Mouse (Mus musculus) embryonic facial prominence, embryonic 13.5 days (tissue): ENCODE results near the gene Slc37a3. TPM values are rescaled to one million over a fixed set of nuclear protein-coding genes. Genes with fewer than 3 reads are reported as not detected.

Experiments used
- ATAC-seq: fragments of 200-750 bp; cut with Nextera tagmentation; 2 replicates; pipeline ENCODE4 v1.8.0; 2017; ENCODE audit warnings: low read depth; ENCODE audit not compliant: insufficient number of reproducible peaks, insufficient read depth, low FRiP score, low TSS enrichment
- H3K27ac ChIP-seq: fragments of 300-500 bp; sonication (generic); 2 replicates; pipeline ENCODE4 v1.5.1; 2015; ENCODE audit warnings: moderate library complexity, mild to moderate bottlenecking, inconsistent platforms
- H3K27me3 ChIP-seq: fragments of 300-500 bp; sonication (generic); 2 replicates; pipeline ENCODE4 v1.6.1; 2015; ENCODE audit warnings: mild to moderate bottlenecking, inconsistent platforms
- H3K36me3 ChIP-seq: fragments of 300-500 bp; sonication (generic); 2 replicates; pipeline ENCODE4 v1.6.1; 2015; ENCODE audit warnings: mild to moderate bottlenecking, inconsistent platforms
- H3K4me1 ChIP-seq: fragments of 300-500 bp; sonication (generic); 2 replicates; pipeline ENCODE4 v1.6.1; 2015; ENCODE audit warnings: inconsistent platforms
- H3K4me2 ChIP-seq: fragments of 300-500 bp; sonication (generic); 2 replicates; pipeline ENCODE4 v1.6.1; 2015; ENCODE audit warnings: moderate library complexity, mild to moderate bottlenecking, inconsistent platforms
- H3K4me3 ChIP-seq: fragments of 300-500 bp; sonication (generic); 2 replicates; pipeline ENCODE4 v1.5.1; 2015; ENCODE audit warnings: mild to moderate bottlenecking, inconsistent platforms
- H3K9ac ChIP-seq: fragments of 300-500 bp; sonication (generic); 2 replicates; pipeline ENCODE4 v1.6.1; 2015; ENCODE audit warnings: mild to moderate bottlenecking, inconsistent platforms
- H3K9me3 ChIP-seq: fragments of 300-500 bp; sonication (generic); 2 replicates; pipeline ENCODE4 v1.6.1; 2016; ENCODE audit warnings: inconsistent platforms
- WGBS: fragments of 180-500 bp; shearing (Covaris S2); methylation state at CpG from one replicate; pipeline ENCODE4 v1.1.7; 2015; ENCODE audit warnings: mixed read lengths; 5-methylcytosine and 5-hydroxymethylcytosine counted together
- polyA plus RNA-seq: library from polyadenylated mRNA; unstranded; fragments of >200 nt; fragmentation: Nextera tagmentation; extraction: Ambion mirVana; gene quantifications from 2 replicates; pipeline ENCODE4 v1.2.1, GENCODE M21; 2015

Gene Slc37a3
- polyA plus RNA-seq, 1 experiment from 2014 or later = 59.1 TPM

DNA sequence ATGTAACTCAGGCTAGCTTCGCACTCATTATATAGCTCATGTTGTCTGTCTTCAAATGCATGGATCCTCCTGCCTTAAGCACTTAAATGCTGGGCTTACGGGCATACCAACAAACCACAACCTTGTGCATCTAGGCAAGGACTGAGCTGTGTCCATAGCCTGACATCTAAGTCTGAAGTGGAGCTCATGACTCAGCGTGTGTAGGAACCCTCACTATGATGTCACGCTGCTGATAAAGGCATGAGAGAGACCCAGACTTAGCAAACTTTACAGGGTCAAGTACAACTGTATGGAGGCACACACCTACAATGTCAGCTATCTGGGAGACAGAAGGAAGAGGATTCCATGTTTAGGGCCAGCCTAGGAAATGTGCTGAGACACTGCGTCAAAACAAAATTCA lies 29.0 kb upstream of the Slc37a3 start:
- Histone ChIP-seq H3K4me3 (no peak overlapping the region), H3K4me2 (no peak overlapping the region), H3K9me3 (no peaks in the 10 kb centered on the region), H3K27me3 (no peaks in the 10 kb centered on the region), H3K27ac (no peak overlapping the region), H3K9ac (no peak overlapping the region), H3K36me3 (peaks cover 30% of the 10 kb centered on the region), H3K4me1 (no peaks in the 10 kb centered on the region)
- ATAC-seq = no peak
- WGBS = 93% methylated on average over 5 of the region's 5 CpGs

DNA sequence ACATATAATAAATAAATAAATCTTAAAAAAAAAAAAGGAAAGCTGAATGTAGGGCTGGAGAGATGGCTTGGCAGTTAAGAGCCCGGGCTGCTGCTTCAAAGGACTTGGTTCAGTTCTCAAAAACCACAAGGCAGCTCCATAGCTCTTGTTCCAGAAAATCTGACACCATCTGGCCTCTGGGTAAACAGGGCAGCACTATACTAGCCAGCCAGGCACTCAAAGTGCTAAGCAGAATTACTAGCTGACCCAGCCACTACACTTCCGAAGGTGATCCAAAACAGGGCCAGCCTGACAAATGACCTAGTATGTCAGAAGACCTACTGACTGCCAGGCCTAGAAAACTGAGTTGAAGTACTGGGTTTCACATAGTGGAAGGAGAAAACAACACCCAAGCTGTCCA lies 25.7 kb upstream of the Slc37a3 start:
- Histone ChIP-seq H3K9me3 (no peaks in the 10 kb centered on the region), H3K27me3 (no peaks in the 10 kb centered on the region), H3K4me1 (no peaks in the 10 kb centered on the region), H3K36me3 (peaks cover 48% of the 10 kb centered on the region), H3K27ac (no peak overlapping the region), H3K4me2 (no peak overlapping the region), H3K4me3 (no peak overlapping the region), H3K9ac (no peak overlapping the region)
- no peak for ATAC-seq
- 76% methylated on average over 2 of the region's 2 CpGs for WGBS

DNA sequence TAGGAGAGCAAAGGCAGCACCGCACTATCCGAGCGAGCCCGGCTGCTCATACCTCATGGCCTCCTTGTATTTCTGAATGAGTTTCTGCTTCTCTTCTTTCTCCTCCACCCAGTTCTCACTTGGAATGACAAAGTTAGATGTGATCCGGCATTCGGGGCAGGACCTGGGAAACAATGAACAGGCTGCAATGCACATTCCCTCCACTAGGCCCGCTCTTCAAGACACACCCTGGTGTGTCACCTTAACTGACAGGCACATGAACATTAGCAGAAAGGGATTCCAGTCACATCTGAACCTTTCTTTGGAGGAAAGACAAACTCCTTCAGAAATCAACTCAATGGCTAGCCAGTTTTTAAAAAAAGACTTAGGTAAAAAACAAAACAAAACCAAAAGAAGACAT lies 22.9 kb upstream of the Slc37a3 start:
- WGBS = 64% methylated on average over 7 of the region's 7 CpGs
- Histone ChIP-seq H3K4me3 (no peak overlapping the region), H3K9ac (no peak overlapping the region), H3K27me3 (no peaks in the 10 kb centered on the region), H3K27ac (no peak overlapping the region), H3K4me1 (no peaks in the 10 kb centered on the region), H3K9me3 (no peaks in the 10 kb centered on the region), H3K4me2 (no peak overlapping the region), H3K36me3 (peaks cover 50% of the 10 kb centered on the region)
- no peak for ATAC-seq

DNA sequence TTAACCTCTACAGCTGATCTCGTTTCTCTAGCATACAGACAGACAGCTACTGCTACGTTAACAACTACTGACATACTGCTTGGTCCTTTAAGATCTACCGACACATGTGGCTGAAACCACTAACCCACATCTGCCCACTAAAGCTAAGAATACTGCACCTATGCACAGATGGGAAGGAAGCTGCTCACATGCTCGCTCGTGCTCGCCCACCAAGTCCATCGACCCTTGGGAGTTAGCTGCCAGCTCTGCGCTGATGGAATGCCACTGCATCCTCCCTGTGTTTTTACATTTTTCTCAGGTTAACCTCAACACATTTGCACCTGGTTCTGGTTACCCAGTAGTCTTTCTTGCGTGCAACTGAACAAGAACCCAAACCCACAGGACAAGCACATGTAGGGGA lies 20.9 kb upstream of the Slc37a3 start:
- WGBS = 80% methylated on average over 9 of the region's 9 CpGs
- Histone ChIP-seq H3K9ac (no peak overlapping the region), H3K27me3 (no peaks in the 10 kb centered on the region), H3K4me2 (no peak overlapping the region), H3K4me3 (no peak overlapping the region), H3K36me3 (peaks cover 35% of the 10 kb centered on the region), H3K4me1 (no peaks in the 10 kb centered on the region), H3K27ac (no peak overlapping the region), H3K9me3 (no peaks in the 10 kb centered on the region)
- ATAC-seq = no peak

DNA sequence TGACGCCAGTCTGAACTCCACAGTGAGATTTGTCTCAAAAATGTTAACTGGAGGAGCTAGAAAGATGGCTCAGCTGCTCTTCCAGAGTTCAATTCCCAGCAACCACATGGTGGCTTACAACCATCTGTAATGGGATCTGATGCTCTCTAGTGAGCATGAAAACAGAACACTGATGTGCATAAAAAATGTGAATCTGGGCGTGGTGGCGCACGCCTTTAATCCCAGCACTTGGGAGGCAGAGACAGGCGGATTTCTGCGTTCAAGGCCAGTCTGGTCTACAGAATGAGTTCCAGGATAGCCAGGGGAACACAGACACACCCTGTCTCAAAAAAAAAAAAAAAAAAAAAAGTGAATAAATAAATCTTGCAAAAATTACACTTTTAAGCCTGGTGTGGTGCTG lies 19.6 kb upstream of the Slc37a3 start:
- H3K4me2 ChIP-seq = no peak overlapping the region
- no peak for ATAC-seq
- 93% methylated on average over 6 of the region's 6 CpGs for WGBS

DNA sequence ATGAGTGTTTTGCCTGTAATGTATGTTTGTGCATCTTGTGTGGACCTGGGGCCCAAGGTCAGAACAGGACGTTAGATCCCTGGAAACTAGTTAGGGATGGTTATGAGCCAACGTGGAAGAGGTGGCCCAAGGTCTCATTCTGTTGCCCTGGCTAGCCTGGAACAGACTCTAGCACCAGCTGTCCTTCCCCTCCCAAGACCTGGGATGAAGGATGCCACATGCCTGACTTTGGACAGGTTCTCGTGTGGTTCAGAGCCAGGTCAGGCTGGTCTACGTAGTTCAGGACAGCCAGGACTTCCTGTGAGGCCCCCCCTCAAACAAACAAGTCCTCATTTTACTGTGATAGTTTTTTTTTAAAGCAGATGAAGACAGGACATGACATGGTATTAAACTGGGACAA lies 18.4 kb upstream of the Slc37a3 start:
- Histone ChIP-seq H3K36me3 (peaks cover 31% of the 10 kb centered on the region), H3K4me2 (no peak overlapping the region), H3K27ac (no peak overlapping the region), H3K27me3 (no peaks in the 10 kb centered on the region), H3K9ac (no peak overlapping the region), H3K4me1 (no peaks in the 10 kb centered on the region), H3K9me3 (no peaks in the 10 kb centered on the region), H3K4me3 (no peak overlapping the region)
- ATAC-seq = no peak
- WGBS = 68% methylated on average over 4 of the region's 4 CpGs

More for the DNA sequence above, 19.6 kb upstream of the Slc37a3 start:
- Histone ChIP-seq H3K36me3 (peaks cover 35% of the 10 kb centered on the region), H3K9me3 (no peaks in the 10 kb centered on the region), H3K27ac (no peak overlapping the region), H3K27me3 (no peaks in the 10 kb centered on the region), H3K4me1 (no peaks in the 10 kb centered on the region), H3K4me3 (no peak overlapping the region), H3K9ac (no peak overlapping the region)

DNA sequence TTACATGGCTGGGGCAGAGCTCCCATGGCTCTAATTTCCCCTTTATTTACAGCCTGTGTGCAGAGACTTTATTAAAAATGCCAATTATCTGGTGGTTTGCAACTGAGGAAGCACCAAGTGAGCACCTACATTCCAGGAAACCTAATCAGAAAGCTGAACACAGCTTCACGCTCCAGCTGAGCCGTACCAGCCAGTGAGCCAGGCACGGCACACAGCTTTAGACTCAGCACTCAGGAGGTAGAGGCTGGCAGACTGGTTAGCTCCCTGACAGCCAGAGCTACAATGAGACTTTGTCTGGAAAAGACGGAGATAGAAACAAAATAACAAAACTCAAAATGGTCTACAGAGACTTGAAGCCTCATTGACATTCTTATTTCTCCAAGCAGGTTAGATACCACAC lies 18.0 kb upstream of the Slc37a3 start:
- 73% methylated on average over 4 of the region's 4 CpGs for WGBS
- H3K27ac ChIP-seq = no peak overlapping the region
- peaks cover 31% of the 10 kb centered on the region for H3K36me3 ChIP-seq
- no peak overlapping the region for H3K4me2 ChIP-seq
- H3K9ac ChIP-seq = no peak overlapping the region
- no peaks in the 10 kb centered on the region for H3K4me1 ChIP-seq
- no peaks in the 10 kb centered on the region for H3K9me3 ChIP-seq
- H3K4me3 ChIP-seq = no peak overlapping the region
- no peaks in the 10 kb centered on the region for H3K27me3 ChIP-seq
- ATAC-seq = no peak

DNA sequence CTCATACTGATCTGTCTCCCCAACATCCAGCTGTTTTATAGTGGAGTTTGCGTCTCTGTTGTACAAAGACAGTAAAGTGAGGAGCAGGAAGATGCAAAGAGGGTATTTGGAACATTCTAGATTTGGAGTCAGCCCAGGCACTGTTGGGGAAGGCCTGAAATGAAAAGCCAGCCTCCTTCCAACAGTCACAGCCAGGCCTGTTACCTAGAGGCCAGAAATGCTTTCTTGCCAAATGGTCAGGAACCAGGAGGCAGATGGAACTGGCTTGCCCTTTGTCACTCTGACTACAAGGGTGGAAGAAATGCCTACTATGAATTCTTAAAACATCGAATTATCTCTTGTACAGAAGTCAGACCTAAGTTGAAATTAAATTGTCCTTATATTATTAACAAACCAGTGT lies 12.5 kb upstream of the Slc37a3 start:
- ATAC-seq = no peak
- H3K9me3 ChIP-seq = no peaks in the 10 kb centered on the region
- no peaks in the 10 kb centered on the region for H3K4me1 ChIP-seq
- H3K4me3 ChIP-seq = no peak overlapping the region
- no peak overlapping the region for H3K27ac ChIP-seq
- 94% methylated on average over 2 of the region's 2 CpGs for WGBS
- H3K36me3 ChIP-seq = no peaks in the 10 kb centered on the region
- no peaks in the 10 kb centered on the region for H3K27me3 ChIP-seq
- H3K9ac ChIP-seq = no peak overlapping the region
- H3K4me2 ChIP-seq = no peak overlapping the region

DNA sequence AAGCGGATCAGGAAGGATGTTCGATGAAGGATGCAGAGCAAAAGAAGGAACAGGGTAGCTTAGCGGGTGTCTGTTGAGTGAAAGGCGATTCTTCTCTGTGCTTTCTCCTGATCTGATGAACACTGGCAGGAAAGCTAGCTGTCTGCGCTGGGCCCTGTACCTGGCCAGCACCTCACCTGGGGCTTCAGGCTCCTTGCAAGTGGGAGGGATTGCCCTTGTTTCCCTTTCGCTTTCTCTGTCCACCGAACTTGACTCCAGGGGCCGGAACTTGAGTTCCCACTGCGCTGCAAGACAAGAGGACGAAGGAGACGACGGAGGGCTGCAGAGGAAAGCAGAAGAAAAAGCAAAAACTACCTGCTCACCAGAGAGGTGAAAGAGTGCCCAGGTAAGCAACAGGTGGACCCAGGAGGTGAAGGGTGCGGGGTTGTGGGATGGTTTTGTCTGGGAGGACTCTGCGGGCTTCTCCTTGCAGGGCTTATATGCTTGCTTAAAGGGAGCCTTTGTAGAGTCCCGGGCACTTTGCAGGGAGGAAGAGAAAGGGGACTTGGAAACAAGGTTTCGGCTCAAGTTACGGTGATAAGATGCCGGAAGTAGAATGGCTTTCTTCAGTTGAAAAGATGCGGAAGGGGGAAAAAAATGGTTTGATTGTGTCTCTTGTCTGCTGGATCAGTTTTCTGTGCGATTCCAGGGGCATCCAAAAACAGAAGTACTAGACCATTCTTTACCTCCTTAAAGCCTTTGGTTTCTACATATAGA lies 3.8 kb upstream of the Slc37a3 start, which contains the start of gene Rab19:
Rab19 (plus strand) TSS at position 51 of the 756 bp plus-strand sequence.
- Histone ChIP-seq H3K4me3 (peak within 1 kb of the TSS; percentile 39), H3K9ac (peak within 1 kb of the TSS; percentile 58; the same call in 1 of the 2 replicates), H3K4me2 (peak within 1 kb of the TSS; percentile 60), H3K27ac (no peak within 1 kb of the TSS), H3K4me1 (peaks cover 12% of the 10 kb centered on the region), H3K36me3 (no peaks in the 10 kb centered on the region), H3K27me3 (peaks cover 21% of the 10 kb centered on the region), H3K9me3 (no peaks in the 10 kb centered on the region)
- no peak for ATAC-seq
- WGBS = 4% methylated on average over 20 of the region's 20 CpGs

DNA sequence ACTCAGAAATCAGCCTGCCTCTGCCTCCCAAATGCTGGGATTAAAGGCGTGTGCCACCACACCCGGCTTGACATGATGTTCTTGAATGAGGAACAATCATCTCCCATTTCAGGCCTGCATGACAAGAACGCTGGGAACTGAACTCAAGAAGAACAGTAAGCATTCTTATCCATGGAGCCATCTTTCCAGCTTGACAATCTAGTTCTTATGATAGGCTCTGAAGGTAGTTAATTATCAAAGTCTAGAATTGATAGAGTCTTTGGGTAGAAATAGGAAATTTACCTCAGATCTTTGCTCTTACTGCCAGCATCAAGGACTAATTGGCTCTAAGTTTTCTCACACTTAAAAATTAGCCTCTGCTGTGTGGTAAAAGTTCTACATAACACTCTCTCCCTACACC lies 2.8 kb upstream of the Slc37a3 start:
- 83% methylated on average over 3 of the region's 3 CpGs for WGBS
- Histone ChIP-seq H3K9ac (no peak overlapping the region), H3K4me2 (no peak overlapping the region), H3K4me1 (peaks cover 21% of the 10 kb centered on the region), H3K27me3 (peaks cover 21% of the 10 kb centered on the region), H3K9me3 (no peaks in the 10 kb centered on the region), H3K27ac (no peak overlapping the region), H3K4me3 (no peak overlapping the region), H3K36me3 (no peaks in the 10 kb centered on the region)
- no peak for ATAC-seq

DNA sequence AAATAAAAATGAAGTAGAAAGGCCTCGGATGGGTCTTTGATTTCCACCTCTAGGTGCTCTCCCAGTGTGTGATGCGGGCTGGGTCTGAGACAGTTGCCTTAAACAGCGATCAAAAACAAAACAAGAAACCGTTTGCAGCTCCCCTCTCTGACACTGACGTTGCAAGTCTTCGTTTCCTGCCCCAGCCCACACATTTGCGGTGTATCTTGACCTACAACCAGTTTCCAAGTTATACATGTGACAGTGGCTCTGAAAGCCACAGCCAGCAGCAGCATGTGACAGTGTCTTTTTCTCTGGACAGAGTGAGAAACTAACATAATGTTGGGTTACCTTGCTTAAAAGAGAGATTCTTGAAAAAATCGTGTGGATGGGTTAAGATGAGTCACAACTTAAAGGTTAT lies 2.3 kb upstream of the Slc37a3 start:
- WGBS = 77% methylated on average over 8 of the region's 8 CpGs

DNA sequence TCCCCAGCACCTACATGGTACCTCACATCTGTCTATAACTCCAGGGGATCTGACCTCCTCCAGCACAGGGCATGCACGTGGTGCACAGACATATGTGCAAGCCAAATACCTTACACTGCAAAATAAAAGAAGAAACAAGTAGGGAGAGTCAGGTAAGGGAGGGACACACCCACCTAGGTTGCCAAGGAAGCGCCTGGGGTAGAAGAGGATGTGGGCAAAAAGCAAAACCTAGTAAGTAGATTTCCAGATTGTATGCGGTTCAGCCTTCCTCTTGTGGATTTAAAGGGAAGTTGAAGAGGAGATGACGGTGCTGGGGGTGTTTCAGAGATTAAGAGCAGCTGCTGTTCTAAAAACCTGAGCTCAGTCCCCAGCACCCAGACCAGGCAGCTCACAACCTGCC lies 1.7 kb upstream of the Slc37a3 start:
- Histone ChIP-seq H3K9ac (no peak overlapping the region), H3K27ac (no peak overlapping the region), H3K4me2 (no peak overlapping the region), H3K4me1 (peaks cover 21% of the 10 kb centered on the region), H3K27me3 (peaks cover 21% of the 10 kb centered on the region), H3K4me3 (no peak overlapping the region), H3K36me3 (peaks cover 7% of the 10 kb centered on the region; the same call in 1 of the 2 replicates), H3K9me3 (no peaks in the 10 kb centered on the region)
- 56% methylated on average over 4 of the region's 4 CpGs for WGBS
- ATAC-seq = no peak

More for the DNA sequence above, 2.3 kb upstream of the Slc37a3 start:
- Histone ChIP-seq H3K9ac (no peak overlapping the region), H3K9me3 (no peaks in the 10 kb centered on the region), H3K27me3 (peaks cover 21% of the 10 kb centered on the region), H3K4me1 (peaks cover 21% of the 10 kb centered on the region), H3K27ac (no peak overlapping the region), H3K36me3 (peaks cover 2% of the 10 kb centered on the region; the same call in 1 of the 2 replicates), H3K4me2 (no peak overlapping the region), H3K4me3 (no peak overlapping the region)
- ATAC-seq = no peak
